Mouse (Mus musculus) neural tube, embryonic 13.5 days (tissue): ENCODE results near the gene Epha8. TPM values are rescaled to one million over a fixed set of nuclear protein-coding genes. Genes with fewer than 3 reads are reported as not detected.

Experiments used
- ATAC-seq: fragments of 200-750 bp; cut with Nextera tagmentation; 2 replicates; pipeline ENCODE4 v1.8.0; 2017; ENCODE audit warnings: low read depth, mild to moderate bottlenecking, moderate TSS enrichment, moderate library complexity
- H3K27ac ChIP-seq: fragments of 300-500 bp; sonication (generic); replicated peaks from 2 replicates; pipeline ENCODE4 v1.5.1; 2015; ENCODE audit warnings: moderate library complexity, mild to moderate bottlenecking, inconsistent platforms
- H3K27me3 ChIP-seq: fragments of 300-500 bp; sonication (generic); 2 replicates; pipeline ENCODE4 v1.6.1; 2015; ENCODE audit warnings: mild to moderate bottlenecking, inconsistent platforms
- H3K36me3 ChIP-seq: fragments of 300-500 bp; sonication (generic); 2 replicates; pipeline ENCODE4 v1.6.1; 2015; ENCODE audit warnings: mild to moderate bottlenecking, inconsistent platforms
- H3K4me1 ChIP-seq: fragments of 300-500 bp; sonication (generic); replicated peaks from 2 replicates; pipeline ENCODE4 v1.6.1; 2015; ENCODE audit warnings: inconsistent platforms
- H3K4me2 ChIP-seq: fragments of 300-500 bp; sonication (generic); 2 replicates; pipeline ENCODE4 v1.6.1; 2015; ENCODE audit warnings: inconsistent platforms, mild to moderate bottlenecking, moderate library complexity
- H3K4me3 ChIP-seq: fragments of 300-500 bp; sonication (generic); 2 replicates; pipeline ENCODE4 v1.5.1; 2015; ENCODE audit warnings: mild to moderate bottlenecking, inconsistent platforms
- H3K9ac ChIP-seq: fragments of 300-500 bp; sonication (generic); 2 replicates; pipeline ENCODE4 v1.6.1; 2015; ENCODE audit warnings: moderate library complexity, mild to moderate bottlenecking, inconsistent platforms
- H3K9me3 ChIP-seq: fragments of 300-500 bp; sonication (generic); 2 replicates; pipeline ENCODE4 v1.6.1; 2016; ENCODE audit warnings: inconsistent platforms
- WGBS: fragments of 180-500 bp; shearing (Covaris S2); methylation state at CpG from one replicate; pipeline ENCODE4 v1.1.7; 2015; 5-methylcytosine and 5-hydroxymethylcytosine counted together
- polyA plus RNA-seq: library from polyadenylated mRNA; unstranded; fragments of >200 nt; fragmentation: Nextera tagmentation; extraction: Ambion mirVana; gene quantifications from 2 replicates; pipeline ENCODE4 v1.2.1, GENCODE M21; 2015

Epha8 gene
- polyA plus RNA-seq, 1 experiment from 2014 or later = 9.1 TPM

DNA sequence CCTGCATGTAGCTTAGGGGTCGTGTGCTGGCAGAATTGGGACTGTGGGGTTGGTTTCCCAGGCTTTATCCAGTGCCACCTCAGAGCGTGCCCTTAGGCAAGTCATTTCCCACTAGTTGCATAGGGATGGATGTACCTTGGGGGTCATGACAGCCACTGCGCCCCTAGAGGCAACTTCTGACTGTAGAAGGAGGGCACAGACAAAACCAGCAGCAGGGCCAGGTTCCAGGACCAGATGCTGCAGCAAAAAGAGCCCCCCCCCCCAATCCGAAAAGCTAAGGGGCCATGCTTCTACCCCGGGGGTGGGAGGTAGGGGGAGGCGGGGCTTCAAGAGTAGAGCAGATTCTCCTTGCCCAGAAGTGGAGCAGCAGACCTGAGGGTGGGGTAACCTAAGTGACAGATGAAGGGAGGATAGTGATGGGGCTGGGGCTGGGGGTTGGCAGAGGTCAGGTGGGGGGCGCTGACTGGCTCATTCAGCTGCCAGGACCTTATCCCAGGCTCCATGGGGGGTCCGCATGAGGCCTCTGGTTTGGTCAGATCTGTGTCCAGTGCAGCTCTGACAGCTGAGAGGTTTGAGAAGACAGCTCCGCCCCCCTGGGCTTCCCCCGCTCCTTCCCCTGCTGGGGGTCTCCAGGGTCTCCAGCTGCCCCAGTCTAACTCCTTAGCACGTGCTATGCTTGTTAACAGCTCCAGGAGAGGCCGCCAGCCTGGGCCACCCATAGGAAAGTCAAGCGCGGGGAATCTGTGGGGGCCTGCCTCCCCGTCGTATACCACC, 13.1 kb upstream of the Epha8 start:
- Histone ChIP-seq H3K4me1 (peaks cover 54% of the 10 kb centered on the region), H3K27ac (no peak overlapping the region), H3K9me3 (no peaks in the 10 kb centered on the region), H3K4me2 (no peak overlapping the region), H3K36me3 (no peaks in the 10 kb centered on the region), H3K27me3 (peaks cover 18% of the 10 kb centered on the region), H3K4me3 (no peak overlapping the region), H3K9ac (no peak overlapping the region)
- no peak for ATAC-seq
- 41% methylated on average over 16 of the region's 16 CpGs for WGBS

DNA sequence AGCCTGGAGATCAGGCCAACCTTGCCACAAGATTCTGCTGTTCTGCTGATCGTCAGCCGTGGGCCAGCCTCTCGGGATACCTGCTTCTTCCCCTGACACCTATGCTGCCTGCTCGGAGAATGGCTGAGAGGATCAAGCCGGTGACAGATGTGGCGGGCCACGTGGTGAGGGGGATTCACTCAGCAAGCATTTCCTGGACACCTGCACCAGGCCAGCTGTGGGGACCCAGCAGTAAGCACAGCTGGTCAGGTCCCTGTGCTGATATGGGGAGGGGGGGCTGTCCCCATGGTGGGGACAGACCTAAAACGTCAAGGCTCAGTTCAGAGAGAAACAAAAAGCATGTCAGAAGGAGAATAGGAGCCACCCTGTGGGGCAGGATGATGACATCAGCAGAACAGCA, 12.5 kb upstream of the Epha8 start:
- Histone ChIP-seq H3K4me3 (no peak overlapping the region), H3K4me1 (peaks cover 54% of the 10 kb centered on the region), H3K9ac (no peak overlapping the region), H3K4me2 (no peak overlapping the region), H3K9me3 (no peaks in the 10 kb centered on the region), H3K27ac (no peak overlapping the region), H3K27me3 (peaks cover 18% of the 10 kb centered on the region), H3K36me3 (no peaks in the 10 kb centered on the region)
- WGBS = 63% methylated on average over 8 of the region's 8 CpGs
- ATAC-seq = no peak

DNA sequence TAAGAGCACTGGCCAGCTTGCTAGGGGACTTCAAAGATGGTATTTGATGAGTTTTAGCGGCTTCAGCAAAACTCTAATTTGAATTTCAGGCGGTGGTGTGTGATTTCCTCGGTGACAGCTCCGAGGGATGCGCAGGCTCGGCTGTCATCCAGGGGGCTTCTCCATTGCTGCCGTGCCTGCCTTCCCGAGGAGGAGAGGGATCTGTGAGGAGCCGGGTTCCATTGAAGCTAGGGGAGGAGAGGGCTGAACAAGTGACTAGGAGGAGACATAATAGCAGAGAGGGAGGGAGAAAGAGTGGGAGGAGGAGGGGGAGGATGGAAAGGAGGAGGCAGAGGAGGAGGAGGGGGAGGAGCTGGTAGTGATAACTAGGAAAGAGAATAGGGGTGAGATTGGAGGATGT, 10.9 kb upstream of the Epha8 start:
- Histone ChIP-seq H3K4me3 (no peak overlapping the region), H3K9me3 (no peaks in the 10 kb centered on the region), H3K4me2 (no peak overlapping the region), H3K36me3 (no peaks in the 10 kb centered on the region), H3K4me1 (peaks cover 70% of the 10 kb centered on the region), H3K9ac (no peak overlapping the region), H3K27ac (no peak overlapping the region), H3K27me3 (peaks cover 18% of the 10 kb centered on the region)
- no peak for ATAC-seq
- WGBS = 29% methylated on average over 9 of the region's 9 CpGs

DNA sequence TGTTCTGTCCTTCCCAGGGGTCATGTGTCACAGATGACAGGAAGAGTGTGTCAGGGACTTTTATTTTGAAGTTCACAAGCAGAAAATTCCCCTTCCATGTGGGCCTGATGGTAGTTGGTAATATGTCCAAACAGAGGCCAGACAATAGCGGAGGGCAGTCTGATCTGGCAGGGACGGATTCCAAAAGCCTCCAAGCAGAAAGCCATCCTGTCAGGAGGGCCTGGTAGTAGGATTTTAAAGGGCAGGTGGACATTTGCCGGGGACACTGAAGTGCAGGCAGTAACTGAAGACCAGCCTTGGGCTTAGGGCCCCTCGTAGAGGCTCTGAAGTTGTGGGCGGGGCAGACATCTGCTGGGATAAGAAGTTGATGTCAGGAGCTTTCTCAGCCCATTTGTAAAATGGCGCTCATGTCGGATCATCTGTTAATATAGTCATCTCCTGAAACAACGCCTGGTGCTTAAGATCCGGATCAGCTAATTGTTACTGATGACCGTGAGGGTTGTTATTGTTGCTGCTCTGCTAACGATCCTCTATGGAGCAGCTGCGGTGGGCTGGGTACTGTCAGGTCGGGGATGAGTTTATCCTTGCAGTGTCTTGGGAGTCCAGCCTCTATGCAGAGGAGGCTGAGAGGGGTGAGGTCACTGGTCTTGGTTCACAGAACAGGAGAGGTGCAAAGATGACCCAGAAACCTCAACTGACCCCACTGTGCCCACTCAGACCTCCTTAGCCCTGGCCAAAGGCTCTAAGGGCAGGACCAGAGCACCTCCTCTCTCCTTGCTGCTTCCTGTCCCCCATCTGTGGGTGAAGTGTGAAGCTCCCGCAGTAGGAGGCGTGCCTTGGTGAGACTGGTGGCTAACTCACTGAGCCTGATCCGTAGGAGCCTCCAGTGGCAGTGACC, 10.1 kb upstream of the Epha8 start:
- Histone ChIP-seq H3K4me2 (no peak overlapping the region), H3K9me3 (no peaks in the 10 kb centered on the region), H3K27ac (no peak overlapping the region), H3K4me1 (peaks cover 78% of the 10 kb centered on the region), H3K9ac (no peak overlapping the region), H3K4me3 (no peak overlapping the region), H3K36me3 (no peaks in the 10 kb centered on the region), H3K27me3 (peaks cover 18% of the 10 kb centered on the region)
- WGBS = 26% methylated on average over 16 of the region's 16 CpGs
- ATAC-seq = no peak

DNA sequence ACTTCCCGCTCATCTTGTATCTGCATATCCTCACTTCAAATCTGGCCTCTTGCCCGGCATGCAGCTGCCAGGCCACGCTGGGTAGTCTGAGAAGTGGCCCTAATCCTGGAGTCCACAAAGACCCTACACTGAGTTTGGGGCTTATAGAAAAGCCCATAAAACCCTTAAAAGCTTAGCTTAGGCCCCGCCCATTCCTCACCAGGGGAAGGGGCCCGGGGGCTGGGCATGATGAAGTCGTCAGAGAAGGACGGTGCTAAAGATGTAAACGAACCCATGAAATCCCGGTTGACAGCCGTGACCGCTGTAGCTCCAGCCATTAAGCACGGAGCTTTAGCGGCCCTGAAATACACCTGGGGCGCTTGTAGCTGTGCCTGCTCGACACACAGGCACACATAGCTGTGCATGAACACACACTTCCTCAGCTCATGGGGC, 8.4 kb upstream of the Epha8 start:
- Histone ChIP-seq H3K27ac (no peak overlapping the region), H3K9me3 (no peaks in the 10 kb centered on the region), H3K9ac (no peak overlapping the region), H3K4me3 (no peak overlapping the region), H3K4me2 (no peak overlapping the region), H3K27me3 (peaks cover 18% of the 10 kb centered on the region), H3K36me3 (no peaks in the 10 kb centered on the region), H3K4me1 (peaks cover 86% of the 10 kb centered on the region)
- 10% methylated on average over 15 of the region's 15 CpGs for WGBS
- 0 out of 2 replicates have a peak, but pooled peaks have one; percentile 7 for ATAC-seq

DNA sequence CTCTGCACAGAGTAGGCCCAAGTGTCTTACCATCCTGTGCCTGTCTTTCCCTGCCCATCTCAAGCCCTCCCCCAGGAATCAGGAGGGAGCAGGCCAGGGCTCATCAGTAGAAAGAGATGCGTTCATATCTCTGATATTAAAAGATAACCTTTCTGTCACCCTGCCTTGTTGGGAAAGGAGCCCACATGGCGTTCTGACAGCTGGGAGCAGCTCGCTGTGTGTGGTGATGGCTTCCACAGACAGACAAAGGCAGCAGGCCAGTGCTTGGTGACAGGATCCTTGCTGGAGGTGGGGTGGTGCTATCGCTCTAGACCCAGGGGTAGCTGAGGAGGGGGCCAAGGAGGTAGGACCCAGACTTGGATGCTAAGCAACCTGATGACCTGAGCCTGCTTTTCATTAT, 5.8 kb upstream of the Epha8 start:
- Histone ChIP-seq H3K4me2 (no peak overlapping the region), H3K9me3 (no peaks in the 10 kb centered on the region), H3K27ac (peak overlapping the region; percentile 33; the same call in 1 of the 2 replicates), H3K4me3 (no peak overlapping the region), H3K36me3 (no peaks in the 10 kb centered on the region), H3K4me1 (peaks cover 72% of the 10 kb centered on the region), H3K9ac (no peak overlapping the region), H3K27me3 (peaks cover 27% of the 10 kb centered on the region)
- ATAC-seq = no peak
- WGBS = 54% methylated on average over 4 of the region's 4 CpGs

DNA sequence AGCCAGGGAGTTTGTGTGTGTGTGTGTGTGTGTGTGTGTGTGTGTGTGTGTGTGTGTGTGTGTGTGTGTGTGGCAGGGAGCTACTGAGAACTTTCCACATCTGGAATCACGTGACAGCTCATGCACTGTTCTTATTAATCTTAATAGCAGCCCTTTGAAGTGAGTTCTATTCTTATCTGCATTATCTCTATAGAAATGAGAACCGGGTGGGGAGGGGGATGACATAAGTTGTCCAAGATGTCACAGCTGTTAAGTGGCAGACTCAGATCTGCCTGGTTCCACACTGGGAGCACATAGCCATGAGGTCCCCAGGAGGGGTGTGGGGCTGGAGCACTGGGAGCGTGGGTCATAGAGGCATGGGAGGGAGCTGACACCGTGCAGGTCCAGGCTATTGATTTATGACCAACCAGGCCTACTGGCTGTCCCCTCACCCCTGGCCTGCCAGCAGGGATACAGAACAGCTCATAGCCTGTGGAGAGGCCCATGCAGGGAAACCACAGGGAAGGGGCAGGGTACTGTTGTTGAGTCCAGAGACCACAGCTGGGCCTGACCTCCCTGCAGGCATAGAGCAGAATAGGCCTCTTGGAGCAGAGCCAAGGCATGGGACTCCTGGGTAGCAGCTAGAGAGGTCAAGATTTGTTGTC, 5.1 kb upstream of the Epha8 start:
- Histone ChIP-seq H3K4me1 (peaks cover 72% of the 10 kb centered on the region), H3K9ac (0 out of 2 replicates have a peak overlapping the region, but pooled peaks have one; percentile 5), H3K4me3 (no peak overlapping the region), H3K36me3 (no peaks in the 10 kb centered on the region), H3K27me3 (peaks cover 29% of the 10 kb centered on the region), H3K9me3 (no peaks in the 10 kb centered on the region), H3K27ac (no peak overlapping the region), H3K4me2 (no peak overlapping the region)
- ATAC-seq = no peak
- WGBS = 23% methylated on average over 4 of the region's 4 CpGs

DNA sequence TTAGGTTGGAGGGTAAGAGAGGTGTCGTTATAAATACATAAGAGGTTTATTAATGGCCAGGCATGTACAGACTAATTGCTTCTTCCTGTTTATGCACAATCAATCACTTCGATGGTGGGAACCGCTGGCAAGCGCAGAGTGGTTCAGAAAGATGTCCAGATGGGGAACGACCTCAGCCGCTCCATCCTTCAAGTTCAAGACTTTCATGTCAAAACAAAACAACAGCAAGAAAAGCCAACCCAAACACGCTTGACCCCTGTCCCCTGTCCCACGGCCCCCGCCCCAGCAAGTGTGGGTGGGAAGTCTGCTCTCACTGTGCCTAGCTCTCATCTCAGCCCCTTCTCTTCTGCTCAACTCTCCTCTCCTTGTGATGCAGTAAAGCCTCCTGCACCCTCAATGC, 4.0 kb upstream of the Epha8 start:
- no peak for ATAC-seq
- Histone ChIP-seq H3K9ac (no peak overlapping the region), H3K36me3 (no peaks in the 10 kb centered on the region), H3K4me1 (peaks cover 72% of the 10 kb centered on the region), H3K9me3 (no peaks in the 10 kb centered on the region), H3K27ac (no peak overlapping the region), H3K4me3 (no peak overlapping the region), H3K4me2 (no peak overlapping the region), H3K27me3 (peaks cover 39% of the 10 kb centered on the region)
- 44% methylated on average over 9 of the region's 9 CpGs for WGBS

DNA sequence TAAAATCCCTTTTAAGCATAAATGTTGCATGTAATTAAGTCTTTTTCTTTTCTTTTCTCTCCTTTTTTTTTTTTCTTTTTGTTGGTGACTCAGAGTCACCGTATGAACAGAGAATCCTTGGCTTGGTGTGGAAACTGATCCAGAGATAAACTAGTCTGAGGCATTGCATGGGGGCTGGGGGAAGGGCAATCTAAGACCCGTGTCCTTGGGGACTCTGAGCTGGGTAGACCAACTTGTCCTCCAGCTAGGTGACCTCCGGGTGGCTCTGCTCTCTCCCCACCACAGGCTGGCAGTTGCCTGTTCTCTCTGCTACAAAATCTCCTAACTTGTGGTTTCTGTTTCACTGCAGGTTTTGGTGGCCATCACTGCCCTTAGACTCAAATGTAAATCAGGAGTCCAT, 3.5 kb upstream of the Epha8 start:
- Histone ChIP-seq H3K4me3 (no peak overlapping the region), H3K27ac (no peak overlapping the region), H3K4me2 (no peak overlapping the region), H3K9ac (no peak overlapping the region), H3K9me3 (no peaks in the 10 kb centered on the region), H3K36me3 (no peaks in the 10 kb centered on the region), H3K27me3 (peaks cover 44% of the 10 kb centered on the region), H3K4me1 (peaks cover 71% of the 10 kb centered on the region)
- 49% methylated on average over 3 of the region's 3 CpGs for WGBS
- no peak for ATAC-seq

DNA sequence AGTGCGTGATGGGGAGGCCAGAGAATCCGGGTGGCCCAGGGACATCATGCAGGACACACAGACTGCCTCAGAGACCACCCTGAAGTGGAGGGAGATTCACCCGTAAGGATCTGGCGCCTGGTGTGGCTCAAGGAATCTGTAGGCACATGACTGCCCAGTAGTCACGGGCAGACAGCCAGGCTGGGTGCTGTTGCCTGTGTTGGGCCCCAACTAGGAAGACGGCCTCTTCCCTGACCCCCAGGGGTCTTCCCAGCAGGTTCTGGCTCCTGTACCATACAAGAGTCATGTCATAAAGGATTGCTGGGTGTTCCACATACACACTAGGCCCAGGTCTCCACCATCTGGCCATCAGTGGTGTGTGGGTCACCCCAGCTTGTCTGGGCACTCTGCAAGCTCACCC, 2.1 kb downstream of the Epha8 start:
- Histone ChIP-seq H3K36me3 (no peaks in the 10 kb centered on the region), H3K9ac (0 out of 2 replicates have a peak overlapping the region, but pooled peaks have one; percentile 31), H3K27me3 (peaks cover 79% of the 10 kb centered on the region), H3K4me2 (peak overlapping the region; percentile 83), H3K4me3 (no peak overlapping the region), H3K9me3 (no peaks in the 10 kb centered on the region), H3K27ac (no peak overlapping the region), H3K4me1 (peaks cover 56% of the 10 kb centered on the region)
- WGBS = 55% methylated on average over 6 of the region's 6 CpGs
- ATAC-seq = no peak

DNA sequence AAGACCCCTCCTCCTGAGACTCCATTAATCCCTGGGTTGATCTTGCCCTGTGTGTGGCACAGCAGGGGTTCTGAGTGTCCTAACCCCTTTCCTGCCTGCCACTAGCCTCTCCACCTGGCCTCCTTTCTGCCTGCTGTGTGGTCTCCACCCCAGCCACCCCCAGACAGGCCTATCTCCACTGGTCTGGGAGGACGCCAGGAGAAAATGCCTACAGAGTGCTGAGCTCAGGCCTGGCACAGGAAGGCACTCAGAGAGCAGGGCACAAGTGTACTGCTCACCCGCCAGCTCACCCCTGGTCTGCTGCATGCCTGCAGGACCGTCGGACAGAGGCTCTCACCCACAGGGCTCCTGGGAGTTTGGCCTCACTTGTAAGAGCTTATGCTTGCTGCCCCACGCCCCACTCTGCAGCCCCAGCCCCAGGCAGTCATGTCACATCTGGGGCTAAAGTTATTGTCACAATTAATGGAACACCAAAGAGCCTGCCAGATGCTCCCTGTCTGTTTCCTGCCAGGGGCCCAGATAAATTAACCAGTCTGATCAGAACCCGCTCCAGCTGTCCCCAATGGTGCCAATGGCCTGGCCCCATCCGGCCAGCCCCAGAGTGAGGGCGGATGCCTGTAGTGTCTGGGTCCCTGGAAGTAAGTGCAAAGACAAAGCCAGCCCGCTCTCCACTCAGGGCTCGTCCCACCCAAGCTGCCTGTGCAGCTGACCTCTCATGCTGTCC, 7.2 kb downstream of the Epha8 start:
- peak overlapping the region; percentile 43; the same call in 1 of the 2 replicates for H3K9ac ChIP-seq
- 0 out of 2 replicates have a peak, but pooled peaks have one; percentile 21 for ATAC-seq
- H3K27me3 ChIP-seq = peaks cover 30% of the 10 kb centered on the region
- H3K4me2 ChIP-seq = no peak overlapping the region
- H3K27ac ChIP-seq = peak overlapping the region; percentile 61; the same call in 1 of the 2 replicates
- H3K36me3 ChIP-seq = no peaks in the 10 kb centered on the region
- 22% methylated on average over 10 of the region's 10 CpGs for WGBS
- no peak overlapping the region for H3K4me3 ChIP-seq
- no peaks in the 10 kb centered on the region for H3K9me3 ChIP-seq
- H3K4me1 ChIP-seq = peaks cover 61% of the 10 kb centered on the region
